Mouse (Mus musculus) kidney, adult 9 months (tissue): ENCODE measurements around the gene Dexi.

Source experiments
- DNase-seq: peaks from one replicate; pipeline ENCODE4 v3.0.0; 2022

The Dexi gene

DNA sequence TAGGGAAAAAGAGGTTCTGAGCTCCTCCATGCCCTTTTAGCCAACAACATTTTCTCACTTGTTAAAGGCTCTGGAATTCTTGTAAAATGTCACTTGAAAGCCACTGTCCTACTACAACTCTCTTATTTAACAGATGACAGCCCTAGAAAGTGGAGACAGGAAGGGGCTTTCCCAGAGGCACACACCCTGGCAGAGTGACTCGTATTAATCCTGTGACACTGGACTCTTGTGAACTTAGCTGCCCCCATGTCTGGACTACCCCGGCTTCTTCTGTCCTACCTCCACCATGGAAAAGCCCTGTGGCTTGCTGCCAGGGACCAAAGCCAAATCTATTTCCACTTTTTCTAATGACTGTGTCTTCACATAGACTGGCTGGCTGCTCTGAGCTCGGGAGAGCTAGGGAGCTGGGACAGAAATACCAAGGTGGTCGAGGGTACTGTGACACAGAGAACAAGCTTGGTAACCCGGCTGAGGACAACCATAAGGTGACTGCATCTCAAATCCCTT, 44.7 kb downstream of the Dexi start:
- peak; percentile 79 for DNase-seq

DNA sequence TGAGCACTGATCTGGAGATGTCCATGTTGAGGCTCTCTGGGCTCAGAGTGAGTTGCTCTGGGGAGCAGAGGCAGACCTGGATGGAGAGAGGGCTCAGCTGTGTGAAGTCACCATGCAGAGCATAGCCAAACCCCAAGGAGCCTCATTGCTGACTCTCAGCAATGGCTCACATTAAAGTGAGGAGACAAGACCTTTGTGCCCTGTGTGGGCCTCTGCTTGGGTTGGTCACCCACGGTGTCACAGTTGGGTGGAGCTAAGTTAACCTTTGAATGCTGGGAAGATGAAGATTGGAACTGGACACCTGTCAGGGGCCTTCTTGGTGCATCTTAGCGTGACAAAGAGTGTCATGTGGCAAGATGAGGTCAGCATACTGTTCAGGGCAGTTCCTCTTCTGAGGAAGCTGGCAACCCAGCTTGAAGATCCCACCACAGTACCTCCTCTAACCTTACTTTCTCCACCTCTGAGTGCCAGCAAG, 47.0 kb downstream of the Dexi start:
- peak; percentile 90 for DNase-seq

DNA sequence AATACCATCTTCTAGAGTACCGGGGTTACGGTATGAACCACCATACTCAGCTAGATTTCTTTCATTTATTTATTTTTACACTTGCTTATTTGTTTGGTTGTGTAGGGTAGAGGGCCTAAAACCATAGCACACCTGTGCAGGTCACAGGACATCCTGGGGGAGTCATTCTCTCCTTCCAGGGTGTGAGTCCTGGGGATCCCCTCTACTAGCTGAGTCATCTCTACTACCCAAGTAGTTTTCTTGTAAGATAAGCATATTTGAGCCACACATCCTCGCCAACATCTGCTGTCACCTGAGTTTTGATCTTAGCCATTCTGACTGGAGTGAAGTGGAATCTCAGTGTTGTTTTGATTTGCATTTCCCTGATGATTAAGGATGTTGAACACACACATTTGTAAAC, 50.3 kb downstream of the Dexi start:
- DNase-seq, result no peak

DNA sequence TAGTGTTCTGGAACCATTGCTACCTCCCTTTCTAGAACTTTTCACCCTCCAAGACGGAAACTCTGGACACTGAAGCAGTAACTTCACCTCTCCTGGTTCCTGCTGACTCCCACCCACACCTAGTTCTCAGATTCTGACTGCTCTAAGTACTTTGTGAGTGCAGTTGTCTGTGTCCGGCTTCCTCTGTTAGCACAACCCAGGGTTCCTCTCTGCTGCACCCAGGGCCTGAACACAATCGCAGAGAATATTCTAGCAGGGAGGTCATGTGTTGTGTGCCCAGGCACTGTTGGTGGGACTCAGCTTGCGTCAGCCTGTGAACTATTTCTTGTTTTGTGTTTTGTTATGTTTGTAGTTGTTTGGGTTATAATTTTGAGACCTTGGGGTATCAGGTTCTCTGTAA, 51.1 kb downstream of the Dexi start:
- DNase-seq, result no peak

DNA sequence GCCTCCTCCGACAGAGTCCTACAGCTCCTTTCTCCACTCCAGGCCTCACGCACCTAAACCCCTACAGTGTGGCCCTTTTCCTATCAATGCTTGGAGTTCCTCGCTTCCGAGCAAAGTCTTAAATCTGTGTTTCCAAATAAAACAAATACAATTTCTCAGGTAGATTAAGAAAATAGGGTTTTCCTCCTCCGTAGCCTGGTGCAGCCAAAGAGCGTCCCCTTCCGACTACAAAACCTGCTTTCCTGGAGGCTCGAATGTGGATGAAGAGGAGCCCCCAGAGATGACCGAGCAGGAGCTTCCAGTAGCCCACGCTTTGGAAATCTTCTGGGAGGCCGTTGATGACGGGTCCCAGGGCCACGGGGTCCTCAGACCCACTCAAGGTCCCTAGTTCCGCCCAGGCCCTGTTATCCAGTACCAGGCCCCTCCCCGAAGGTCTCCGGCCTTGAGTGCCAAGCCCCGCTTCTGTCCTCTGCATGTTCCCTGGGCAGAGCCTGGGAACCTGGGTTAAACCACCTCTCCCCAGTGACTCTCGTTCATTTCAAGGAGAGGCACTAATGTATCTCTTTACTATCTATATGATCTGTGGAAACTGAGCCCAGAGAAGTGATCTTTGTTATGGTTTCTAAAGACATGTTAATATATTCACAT, 52.2 kb downstream of the Dexi start:
- DNase-seq, result no peak

DNA sequence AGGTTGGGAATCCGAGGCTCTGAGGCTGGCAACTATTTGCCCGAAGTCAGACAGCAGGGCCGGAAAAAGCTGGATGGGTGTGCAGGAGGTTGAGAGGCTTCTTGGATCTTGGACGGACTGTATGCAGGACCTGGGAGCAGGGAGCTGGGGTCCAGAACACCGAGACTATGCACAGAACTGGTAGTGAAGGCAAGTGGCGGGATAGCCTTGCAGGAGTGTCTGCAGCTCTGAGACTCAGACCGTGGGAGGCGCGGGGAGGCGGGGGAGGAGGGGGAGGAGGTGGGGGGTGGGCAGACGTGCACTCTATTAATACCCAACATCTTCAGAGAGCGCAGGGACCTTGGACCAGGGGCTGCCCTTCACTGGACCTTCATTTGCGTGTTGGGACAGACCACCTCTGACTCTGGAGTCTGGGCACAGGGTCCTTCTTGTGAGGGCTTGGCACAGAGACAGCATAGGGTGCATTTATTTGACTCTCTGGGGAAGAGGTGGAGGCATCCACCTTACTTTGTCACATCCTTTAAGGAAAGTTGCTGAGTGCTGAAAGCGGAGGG, 52.9 kb downstream of the Dexi start:
- no peak for DNase-seq

DNA sequence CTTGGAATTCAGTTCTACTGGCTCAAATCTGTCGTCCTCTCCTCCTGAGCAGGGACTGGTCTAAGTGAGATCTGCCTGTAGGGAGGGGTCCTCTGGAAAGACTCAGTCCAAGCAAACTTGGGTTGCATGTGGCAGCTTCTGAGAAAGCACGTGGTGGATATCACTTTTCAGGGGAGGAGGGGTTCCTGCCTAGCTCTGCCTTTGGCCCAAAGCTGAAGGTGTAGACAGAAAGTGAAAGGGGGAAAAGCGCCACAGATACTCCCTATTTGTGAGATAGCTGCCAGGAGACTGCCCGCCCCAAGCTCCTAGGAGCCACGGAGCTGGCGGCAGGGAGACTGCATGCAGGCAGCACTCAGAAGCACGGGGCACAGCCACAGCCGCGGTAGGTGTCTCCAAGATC, 53.4 kb downstream of the Dexi start:
- DNase-seq, result no peak

DNA sequence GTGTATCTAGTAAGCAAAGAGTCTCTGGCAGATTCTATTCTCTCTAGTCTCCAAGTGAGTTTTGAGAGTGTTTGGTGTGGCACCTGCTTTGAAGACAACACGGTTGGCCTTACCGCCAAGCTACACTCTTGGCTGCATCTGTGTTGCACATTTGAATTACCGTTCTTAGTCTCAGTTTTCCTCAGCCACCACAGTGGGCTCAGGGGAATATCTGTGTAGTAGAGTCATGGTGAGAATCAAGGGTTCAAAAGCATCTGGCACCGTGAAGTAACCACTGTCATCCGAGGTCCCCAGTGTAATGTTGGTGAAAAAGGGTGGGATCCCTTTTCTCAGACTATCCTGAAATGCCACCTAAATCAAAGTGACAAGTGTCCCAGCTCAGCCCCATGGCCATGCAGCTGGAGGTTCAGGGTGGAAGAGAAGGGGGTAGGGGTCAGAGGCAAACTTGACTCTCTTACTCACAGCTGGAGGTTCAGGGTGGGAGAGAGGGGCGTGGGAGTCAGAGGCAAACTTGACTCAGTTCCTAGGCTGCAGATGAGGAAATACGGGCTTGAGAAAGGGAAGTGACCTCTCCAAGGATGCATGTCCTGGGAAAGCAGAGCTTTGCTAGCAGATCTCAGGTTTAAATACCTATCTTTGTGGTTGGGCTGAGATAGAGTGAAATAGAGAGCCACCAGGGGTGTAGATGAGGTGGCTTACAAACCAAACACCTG, 53.9 kb downstream of the Dexi start:
- DNase-seq, result no peak

DNA sequence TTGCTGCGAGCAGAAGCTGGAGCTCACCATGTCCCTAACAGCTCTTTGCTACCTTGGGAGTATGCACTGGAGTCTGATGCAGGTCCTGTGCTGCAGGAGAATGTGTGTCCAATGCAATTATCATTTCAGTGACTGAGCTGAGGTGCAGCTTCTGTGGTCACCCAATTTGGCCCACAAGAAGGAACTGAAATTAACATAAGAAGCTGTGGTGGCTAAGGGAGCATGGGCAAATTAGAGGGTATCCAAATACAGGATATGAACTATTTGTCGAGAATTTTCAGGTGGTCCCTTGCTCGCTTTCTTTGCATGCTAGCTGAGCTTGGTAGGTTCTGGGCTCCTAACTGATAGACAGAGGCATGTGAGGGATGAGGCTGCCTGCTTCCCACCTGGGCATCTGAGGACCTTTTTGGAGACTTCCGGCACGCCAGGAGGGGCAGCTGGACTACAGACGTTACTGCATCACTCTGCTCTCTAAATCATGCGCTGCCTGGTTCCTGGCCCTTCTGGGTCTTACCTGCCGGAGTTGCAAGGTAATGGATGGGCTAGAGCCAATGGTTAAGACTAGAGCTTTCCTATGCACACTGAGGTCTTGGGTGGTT, 54.9 kb downstream of the Dexi start:
- DNase-seq, result no peak

DNA sequence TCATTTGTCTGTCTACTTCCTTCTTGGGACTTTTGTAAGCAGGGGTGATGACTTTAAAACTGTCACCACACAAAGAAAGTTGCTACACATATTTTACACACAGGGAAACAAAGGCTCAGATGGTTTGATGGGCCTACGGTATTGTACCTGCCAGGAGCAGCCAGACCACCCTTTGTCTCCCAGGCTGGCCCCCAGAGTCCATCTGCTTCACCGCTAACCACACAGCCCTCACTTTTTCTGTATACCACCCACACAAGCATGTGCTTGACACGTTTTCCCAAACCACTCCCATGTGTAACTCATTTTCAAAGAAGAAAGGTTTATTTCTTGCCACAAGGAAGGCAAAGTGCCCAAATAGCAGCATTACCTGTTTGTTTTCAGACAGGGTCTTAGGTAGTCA, 55.9 kb downstream of the Dexi start:
- no peak for DNase-seq

DNA sequence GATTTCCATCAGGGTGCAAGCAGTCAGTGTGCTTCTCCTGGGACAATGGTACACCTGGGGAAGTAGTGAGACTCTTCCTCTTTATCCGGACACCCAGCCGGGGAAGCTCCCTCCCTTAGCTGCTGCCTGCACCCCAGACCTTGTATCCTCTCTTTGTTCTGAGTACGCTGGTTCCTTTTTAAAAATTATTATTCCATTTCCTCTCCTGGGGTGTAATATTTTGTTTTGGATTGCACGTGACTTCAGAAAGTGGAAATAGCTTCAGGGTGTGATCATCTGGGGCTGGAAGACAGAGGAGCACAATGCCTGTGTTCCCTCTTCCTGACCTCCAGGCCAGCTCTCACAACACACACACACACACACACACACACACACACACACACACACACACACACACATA, 60.5 kb downstream of the Dexi start:
- DNase-seq, result peak; percentile 49

DNA sequence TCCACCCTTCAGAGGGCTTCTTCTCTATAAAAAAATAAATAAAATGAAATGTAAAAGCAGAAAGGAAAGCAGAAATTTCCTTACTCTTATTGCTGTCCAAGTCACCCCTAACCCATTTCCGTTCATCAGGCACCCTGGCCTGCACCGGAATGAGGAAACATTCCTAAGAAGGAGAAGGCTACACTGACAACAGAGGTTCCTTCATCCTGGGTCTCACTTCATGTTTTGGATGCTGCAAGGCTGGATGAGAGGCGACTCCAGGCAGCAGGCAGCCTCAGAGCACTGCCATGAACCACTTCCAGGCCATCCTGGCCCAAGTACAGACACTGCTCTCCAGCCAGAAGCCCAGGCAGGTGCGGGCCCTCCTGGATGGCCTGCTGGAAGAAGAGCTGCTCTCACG, 63.0 kb downstream of the Dexi start, which contains the start of gene Ciita:
Ciita (plus strand) TSS at position 203 of the 400 bp plus-strand sequence.
- no peak for DNase-seq

DNA sequence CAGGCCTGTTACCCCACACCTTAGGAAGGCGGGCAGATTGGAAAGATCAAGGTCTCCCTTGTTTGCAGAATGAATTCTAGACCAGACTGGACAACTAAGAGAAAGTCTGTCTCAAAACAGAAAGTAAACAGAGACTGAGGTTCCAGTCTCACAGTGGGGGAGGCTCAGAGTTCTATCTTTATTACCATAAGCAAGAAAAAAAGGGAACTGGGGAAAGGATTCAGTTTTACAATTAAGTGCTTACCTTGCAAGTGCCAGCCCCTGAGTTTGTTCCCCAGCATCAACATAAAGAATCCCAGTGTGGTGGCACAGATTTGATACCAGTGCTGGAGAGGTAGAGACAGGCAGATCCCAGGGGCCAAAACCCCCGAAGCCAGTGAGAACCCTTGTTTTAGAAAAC, 66.9 kb downstream of the Dexi start:
- DNase-seq, result no peak

DNA sequence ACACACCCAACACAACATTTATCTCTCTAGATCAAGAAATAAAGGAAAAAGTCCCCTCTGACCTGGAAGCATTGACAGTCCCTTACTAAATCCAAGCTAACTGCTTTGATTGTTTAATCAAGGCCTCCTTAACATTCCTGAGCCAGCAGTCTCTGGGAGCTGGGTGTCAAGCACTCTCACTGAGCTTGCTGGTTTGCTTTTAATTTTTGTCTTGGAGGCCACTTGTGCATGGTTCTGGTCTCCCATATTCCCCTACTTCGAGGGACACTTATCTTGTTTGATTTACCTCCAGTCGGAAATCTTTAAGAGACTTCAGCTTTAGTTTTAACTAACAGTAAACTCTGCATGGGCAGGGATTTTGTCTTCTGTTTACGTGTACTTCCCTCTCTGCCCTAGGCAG, 67.9 kb downstream of the Dexi start:
- no peak for DNase-seq

DNA sequence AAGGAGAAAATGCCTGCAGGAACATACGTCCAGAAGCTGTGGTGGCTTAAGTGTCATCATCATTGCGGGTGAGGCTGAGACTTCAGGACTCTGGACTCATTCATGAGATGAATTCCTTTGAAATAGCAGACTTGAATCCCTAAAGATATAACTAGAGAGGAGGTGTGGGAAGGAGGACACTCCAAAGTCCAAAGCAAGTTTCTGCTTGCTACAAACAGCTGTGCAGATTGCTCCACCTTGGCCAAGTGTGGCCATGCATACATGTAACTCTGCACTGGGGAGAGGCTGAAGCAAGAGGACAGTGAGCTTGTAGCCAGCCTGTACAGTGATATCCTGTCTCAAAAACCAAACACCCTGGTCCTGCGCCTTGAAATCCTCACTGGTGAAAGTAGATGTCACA, 70.9 kb downstream of the Dexi start:
- DNase-seq, result peak; percentile 63

DNA sequence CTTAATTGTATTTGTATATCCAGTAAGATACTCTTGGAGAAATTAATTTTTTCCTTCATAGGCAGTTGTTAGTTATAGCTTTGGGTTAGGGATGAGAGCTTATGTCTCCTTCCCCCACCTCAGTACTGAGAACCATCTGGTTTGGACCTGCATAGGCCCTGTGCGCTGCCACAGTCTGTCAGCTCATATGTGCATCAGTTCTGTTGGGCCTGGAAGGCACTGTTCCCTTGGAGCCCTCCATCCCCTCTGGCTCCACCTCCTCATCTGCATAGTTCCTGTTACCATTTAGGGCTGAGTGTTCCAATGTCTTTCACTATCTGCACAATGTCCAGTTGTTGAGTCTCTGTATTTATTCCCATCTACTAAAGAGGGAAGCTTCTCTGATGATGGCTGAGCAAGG, 74.7 kb downstream of the Dexi start:
- DNase-seq, result no peak

DNA sequence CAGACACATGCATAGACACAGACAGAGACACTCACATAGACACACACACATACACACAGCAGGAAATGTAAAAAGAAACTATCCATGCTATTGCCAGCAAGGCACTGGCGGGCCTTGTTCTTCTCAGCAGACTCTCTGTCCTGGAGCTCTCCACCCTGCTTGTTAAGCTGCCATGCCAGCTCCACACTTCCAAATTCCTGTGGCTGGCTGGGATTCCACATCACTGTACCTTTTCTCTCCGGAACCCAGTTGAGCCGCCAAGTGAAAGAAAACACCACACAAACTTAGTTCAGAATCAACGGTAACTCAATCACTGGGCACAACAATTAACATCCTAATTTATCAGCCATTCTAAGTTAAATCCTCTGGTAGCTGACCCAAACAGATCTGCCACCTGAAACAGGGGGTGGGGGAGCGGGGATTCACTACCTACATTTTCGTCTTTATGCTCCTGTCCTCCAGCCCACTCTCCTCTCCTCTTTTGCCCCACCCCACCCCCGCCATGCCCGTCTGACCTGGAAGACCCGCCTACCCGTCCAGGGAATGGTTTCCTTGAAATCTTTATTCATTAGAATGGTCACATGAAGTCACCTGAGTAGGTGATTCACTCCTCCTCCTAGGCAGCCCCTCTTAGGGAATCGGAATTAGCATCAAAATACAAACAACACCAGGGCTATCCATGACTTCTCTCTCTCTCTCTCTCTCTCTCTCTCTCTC, 75.3 kb downstream of the Dexi start:
- DNase-seq, result no peak

DNA sequence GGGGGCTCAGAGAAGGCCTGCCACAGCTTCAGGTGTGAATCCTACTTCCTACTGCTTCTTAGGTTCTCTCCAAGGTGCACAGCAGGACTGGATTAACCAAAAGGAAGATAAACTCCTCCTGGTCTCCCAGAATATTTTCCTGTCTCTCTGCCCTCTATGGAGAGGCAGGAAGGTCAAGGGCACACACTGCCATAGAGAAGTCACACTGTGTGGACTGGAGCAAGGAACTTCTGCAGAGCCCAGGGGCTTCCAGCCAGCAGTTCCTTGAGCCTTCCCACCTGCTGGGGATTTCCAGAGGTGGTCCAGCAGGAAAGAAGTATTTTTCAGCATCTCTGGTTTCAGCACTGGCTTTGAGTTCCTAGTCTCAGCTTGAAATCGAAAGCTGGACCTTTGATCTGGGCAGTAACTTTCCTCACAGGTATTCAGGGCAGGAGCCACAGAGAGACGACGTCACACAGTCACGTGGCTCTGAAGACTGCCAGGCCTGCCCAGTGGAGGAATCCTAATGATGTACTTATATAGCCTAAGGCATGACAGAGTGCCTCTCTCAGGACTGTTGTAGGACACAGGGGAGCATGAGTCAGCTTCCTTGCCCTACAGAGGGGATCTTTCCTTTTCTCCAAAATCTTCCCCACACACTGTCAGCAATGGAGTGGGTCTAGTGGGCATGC, 77.7 kb downstream of the Dexi start:
- peak; percentile 73 for DNase-seq

DNA sequence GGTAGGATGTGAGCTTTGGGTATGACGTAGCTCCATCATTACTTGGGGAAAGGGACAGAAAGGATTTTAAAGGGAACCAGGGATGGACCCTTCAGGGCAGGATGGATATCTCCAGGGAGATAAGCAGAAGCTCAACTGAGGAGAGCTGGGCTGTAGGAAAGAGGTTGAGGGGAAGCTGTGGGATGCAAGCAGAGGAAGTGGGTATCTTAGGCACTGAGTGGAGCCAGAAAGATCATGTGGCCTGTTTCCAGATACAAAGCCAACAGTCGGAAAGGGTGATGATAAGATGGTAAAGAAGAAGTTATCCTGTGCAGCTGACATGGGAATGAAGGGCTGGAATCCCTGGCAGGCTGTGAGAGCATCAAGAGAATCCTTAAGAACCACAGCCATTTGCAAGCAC, 81.7 kb downstream of the Dexi start:
- DNase-seq, result no peak

DNA sequence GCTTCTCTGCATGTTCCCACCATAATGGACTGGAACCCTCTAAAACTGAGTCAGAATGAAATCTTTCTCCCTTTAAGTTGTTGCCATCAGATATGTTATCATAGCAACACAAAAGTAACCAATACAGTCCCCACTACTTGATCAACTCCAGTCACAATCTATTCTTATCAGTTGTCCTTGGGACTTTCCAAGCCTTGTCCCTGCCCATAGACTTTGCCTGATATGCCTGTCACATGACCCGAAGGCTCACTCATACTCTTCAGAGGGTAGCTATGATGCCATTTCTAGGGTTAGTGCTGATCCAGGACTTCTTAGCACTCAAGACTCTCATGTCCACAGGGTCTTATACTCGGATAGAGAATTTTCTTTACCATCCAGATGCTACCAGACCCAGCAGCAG, 82.7 kb downstream of the Dexi start:
- DNase-seq, result no peak

DNA sequence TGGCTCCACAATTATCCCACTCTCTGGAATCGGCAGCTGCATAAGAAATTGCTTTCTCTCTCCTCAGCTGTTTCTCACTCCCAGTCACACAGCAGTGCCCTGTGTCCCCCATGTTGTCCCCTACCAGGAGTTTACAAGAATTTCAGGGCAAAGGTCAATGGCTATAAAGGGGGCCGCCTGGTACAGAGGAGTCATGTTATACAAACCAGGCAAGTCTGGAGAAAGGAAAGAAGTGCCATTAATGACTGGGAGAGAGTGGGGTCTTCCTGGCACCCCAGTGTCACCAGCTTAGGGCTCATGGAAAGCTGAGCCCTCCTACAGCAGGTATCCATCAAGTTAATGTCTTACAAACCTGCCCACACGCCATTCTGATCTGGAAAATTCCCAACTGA, 88.3 kb downstream of the Dexi start:
- DNase-seq, result no peak

DNA sequence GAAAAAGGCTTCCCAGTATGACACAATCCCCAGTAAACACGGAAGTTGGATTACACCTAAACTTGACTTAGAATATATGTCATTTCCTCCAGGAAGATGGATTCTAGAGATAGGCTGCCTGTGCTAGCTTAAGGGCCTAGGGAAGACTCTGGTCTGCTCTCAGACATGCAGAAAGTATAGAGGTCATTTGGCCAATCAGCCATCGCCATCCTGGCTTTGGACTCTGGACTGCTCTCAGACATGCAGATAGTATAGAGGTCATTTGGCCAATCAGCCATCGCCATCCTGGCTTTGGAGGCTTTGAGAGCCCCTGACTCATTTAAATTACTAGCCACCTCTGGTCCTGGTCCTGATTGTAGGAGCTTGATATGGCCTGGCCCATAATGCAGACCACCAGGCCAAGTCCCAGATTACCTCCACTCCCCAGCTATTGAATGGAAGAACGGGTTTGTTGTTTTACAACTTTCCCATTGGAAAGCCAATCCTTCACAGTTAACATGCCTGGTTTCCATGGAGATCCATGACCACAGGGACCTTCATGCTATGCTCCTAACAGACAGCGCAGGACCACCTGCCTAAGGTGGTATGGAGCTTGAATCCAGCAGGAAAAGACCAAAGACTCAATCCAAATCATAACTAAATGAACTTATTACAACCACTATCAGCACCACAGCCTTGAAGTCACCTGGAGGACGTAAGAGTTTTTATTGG, 88.8 kb downstream of the Dexi start:
- no peak for DNase-seq
